Mouse (Mus musculus): ENCODE data around the gene Msh5. TPM values are rescaled to one million over a fixed set of nuclear protein-coding genes. Genes with fewer than 3 reads are reported as not detected.

The Msh5 gene
- polyA plus RNA-seq, 1 experiment from 2014 or later, result 0.50 TPM

DNA sequence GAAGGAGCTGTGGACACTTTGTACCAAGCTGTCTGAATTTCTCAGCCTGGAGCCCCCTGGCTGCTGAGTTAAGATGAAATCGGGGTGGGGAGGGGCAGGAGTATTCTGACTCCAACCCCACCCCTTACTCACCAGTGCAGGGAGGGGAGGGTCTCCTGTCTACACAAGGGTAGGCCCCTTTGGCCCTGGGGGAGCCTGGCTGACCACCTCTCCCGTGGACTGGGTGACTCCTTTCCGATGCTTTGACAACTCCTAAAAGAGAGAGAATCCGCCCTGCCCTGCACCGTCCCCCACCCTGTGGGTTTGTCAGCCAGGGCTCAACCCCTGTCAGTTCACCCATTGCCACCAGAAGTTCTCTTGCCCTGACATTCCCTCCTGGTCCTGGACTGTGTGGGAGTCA lies 20.3 kb downstream of the Msh5 start:
- Histone ChIP-seq H3K36me3 (ENCODE audit: inconsistent target) (no peaks in the 10 kb centered on the region), H3K4me3 (ENCODE audit: inconsistent target) (no peak overlapping the region), H3K79me2 (ENCODE audit: inconsistent target) (no peaks in the 10 kb centered on the region), H3K27ac (no peak overlapping the region)
- WGBS (ENCODE audit: missing documents), result 97% methylated on average over 5 of the region's 5 CpGs

DNA sequence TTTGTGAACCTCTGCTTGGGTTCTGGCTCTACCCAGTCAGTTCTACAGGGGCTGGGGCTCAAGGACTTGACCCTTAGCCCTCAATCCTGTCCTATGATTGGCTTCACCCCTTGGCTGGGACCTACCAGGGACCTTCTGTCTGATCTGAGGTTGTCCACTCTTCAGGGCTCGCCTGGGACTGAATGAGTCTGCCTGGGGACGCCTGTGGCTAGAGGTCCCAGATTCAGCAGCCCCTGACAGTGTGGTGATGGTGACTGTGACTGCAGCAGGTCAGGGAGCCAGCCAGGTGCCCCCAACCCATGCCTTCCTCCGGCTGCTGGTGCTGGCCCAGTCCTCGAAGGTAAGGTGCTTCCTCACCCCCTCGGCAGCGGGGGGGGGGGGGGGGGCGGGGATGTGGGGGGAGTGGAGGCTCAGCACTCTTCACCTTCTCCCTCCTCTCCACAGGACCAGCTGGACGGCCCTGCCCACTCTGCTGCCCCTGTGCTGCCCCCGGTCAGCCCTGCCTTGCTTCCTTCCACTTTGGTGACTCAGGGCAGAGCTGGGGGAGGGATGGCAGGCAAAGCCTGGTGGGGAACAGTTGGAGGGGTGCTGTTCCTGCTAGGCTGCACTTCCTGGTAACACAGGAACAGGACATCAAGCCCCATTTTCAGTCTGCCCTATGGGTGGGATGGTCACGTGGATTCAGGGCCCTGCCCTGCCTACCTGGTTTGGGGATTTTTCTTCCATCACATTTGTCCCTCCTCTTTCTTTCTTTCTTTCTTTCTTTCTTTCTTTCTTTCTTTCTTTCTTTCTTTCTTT lies 21.7 kb downstream of the Msh5 start:
- Histone ChIP-seq H3K36me3 (ENCODE audit: inconsistent target) (no peaks in the 10 kb centered on the region), H3K27ac (0 out of 2 replicates have a peak overlapping the region, but pooled peaks have one; percentile 1), H3K79me2 (ENCODE audit: inconsistent target) (no peaks in the 10 kb centered on the region), H3K4me3 (ENCODE audit: inconsistent target) (no peak overlapping the region)
- 26% methylated on average over 9 of the region's 10 CpGs for WGBS (ENCODE audit: missing documents)

DNA sequence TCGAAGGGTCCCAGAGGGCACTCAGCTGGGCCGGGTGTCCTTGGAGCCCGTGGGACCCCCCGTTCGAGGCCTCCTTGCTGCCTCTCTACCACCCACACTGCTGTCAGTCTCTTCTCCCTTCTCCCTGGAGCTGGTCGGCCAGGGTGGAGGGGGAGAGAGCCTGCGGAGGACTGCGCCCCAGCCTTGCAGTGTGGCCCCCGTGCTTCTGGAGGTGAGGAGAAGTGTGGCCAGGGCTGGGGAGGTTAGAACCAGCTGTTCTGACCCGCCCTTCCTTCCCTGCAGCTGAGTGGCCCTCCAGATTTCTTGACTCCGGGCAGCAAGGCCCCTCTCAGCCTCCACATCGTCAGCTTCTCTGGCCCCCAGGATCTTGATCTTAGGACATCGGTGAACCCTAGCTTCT lies 22.3 kb downstream of the Msh5 start:
- WGBS (ENCODE audit: missing documents), result 68% methylated on average over 11 of the region's 13 CpGs
- Histone ChIP-seq H3K36me3 (ENCODE audit: inconsistent target) (no peaks in the 10 kb centered on the region), H3K79me2 (ENCODE audit: inconsistent target) (no peaks in the 10 kb centered on the region), H3K4me3 (ENCODE audit: inconsistent target) (no peak overlapping the region), H3K27ac (0 out of 2 replicates have a peak overlapping the region, but pooled peaks have one; percentile 7)

DNA sequence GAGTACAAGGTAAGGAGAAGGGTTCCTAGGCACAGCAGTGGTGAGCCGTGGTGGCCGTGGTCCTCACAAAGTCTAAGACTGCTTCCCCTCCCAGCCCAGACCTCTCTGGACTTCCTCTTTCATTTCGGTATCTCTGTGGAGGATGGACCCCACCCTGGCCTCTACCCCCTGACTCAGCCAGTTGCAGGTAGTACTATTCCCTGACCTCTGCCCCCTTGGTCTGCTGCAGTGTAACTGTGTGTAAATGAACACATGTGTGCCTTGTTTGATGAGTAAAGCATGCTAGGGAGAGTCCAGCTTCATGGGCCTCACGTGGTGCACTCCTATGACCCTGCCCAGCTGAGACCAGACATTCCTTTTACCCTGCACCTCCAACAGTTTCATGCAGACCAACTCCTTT lies 22.8 kb downstream of the Msh5 start:
- WGBS (ENCODE audit: missing documents), result 14% methylated on average over 4 of the region's 4 CpGs
- Histone ChIP-seq H3K36me3 (ENCODE audit: inconsistent target) (no peaks in the 10 kb centered on the region), H3K79me2 (ENCODE audit: inconsistent target) (no peaks in the 10 kb centered on the region), H3K27ac (0 out of 2 replicates have a peak overlapping the region, but pooled peaks have one; percentile 7), H3K4me3 (ENCODE audit: inconsistent target) (no peak overlapping the region)

DNA sequence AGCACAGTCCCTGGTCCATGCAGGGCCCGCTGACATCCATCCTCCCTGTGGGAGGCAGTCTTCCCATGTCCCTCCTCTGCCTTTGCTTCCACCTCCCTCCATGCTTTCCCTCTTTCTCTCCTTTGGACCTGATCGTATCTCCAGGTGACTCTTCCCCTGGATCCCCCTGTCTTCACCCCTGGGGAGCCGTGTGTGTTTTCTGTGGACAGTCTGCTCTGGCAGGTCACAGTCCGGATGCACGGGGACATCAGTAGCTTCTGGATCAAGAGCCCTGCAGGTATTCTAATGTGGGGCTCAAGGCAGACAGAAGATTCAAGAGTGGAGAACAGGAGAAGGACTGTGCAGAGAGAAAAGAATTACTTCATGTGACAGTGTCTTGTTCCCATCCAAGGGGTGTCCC lies 23.3 kb downstream of the Msh5 start:
- no peaks in the 10 kb centered on the region for H3K36me3 ChIP-seq (ENCODE audit: inconsistent target)
- 95% methylated on average over 5 of the region's 5 CpGs for WGBS (ENCODE audit: missing documents)
- no peaks in the 10 kb centered on the region for H3K79me2 ChIP-seq (ENCODE audit: inconsistent target)
- H3K4me3 ChIP-seq (ENCODE audit: inconsistent target), result no peak overlapping the region
- H3K27ac ChIP-seq, result 0 out of 2 replicates have a peak overlapping the region, but pooled peaks have one; percentile 7

DNA sequence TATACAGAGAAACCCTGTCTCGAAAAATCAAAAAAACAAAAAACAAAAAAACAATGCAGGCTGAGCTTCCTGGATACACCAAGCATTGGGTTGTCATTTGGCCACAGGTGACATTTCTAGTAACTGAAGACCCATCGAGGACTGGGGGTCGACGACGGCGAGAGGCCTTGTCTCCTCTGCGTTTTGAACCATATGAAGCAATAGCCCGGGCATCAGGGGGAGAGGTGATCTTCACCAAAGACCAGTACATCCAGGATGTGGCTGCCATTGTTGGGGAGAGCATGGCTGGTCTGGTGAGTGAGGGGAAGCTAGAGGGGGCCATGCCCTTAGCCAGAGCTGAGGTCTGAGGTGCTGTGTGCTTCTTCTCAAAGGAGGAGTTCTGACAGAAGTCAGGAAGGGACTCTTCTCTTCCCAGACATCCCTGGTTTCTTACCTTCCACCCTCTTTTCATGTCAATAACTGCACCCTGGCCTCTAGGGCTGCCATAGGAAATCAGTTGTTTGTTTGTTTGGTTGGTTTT lies 23.9 kb downstream of the Msh5 start:
- 97% methylated on average over 8 of the region's 8 CpGs for WGBS (ENCODE audit: missing documents)
- Histone ChIP-seq H3K36me3 (ENCODE audit: inconsistent target) (no peaks in the 10 kb centered on the region), H3K4me3 (ENCODE audit: inconsistent target) (no peak overlapping the region), H3K27ac (no peak overlapping the region), H3K79me2 (ENCODE audit: inconsistent target) (no peaks in the 10 kb centered on the region)

DNA sequence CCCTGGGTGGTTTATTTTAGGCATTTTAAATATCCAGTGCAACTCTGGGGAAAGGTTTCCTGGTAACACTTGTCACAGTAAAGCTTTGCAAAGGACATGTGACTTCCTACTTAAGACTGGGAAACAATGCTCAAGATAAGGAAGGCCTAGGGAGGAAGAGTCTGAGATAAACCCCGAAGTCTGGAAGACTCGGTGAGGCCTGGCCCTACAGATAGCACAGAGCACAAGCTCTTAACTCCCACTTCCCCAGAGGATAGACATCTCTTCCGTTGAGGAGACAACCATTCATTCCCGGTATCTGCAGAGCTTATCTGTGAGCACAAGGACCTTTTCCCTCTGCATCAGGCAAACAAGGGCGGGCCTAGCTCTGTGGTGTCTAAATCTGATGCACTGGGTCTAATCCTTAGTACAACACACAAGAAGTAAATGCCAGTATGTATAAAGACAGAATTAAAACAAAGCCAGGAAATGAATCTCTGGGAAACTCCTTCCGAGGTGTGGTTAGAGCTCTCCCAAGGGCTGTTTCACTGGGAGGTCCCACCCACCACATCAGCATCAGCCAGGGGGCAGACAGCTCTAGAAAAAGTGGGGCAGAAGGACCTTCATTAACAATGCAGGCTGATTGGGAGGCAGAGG lies 24.6 kb downstream of the Msh5 start:
- Histone ChIP-seq H3K79me2 (ENCODE audit: inconsistent target) (no peaks in the 10 kb centered on the region), H3K27ac (no peak overlapping the region), H3K36me3 (ENCODE audit: inconsistent target) (no peaks in the 10 kb centered on the region), H3K4me3 (ENCODE audit: inconsistent target) (no peak overlapping the region)
- 66% methylated on average over 6 of the region's 6 CpGs for WGBS (ENCODE audit: missing documents)

DNA sequence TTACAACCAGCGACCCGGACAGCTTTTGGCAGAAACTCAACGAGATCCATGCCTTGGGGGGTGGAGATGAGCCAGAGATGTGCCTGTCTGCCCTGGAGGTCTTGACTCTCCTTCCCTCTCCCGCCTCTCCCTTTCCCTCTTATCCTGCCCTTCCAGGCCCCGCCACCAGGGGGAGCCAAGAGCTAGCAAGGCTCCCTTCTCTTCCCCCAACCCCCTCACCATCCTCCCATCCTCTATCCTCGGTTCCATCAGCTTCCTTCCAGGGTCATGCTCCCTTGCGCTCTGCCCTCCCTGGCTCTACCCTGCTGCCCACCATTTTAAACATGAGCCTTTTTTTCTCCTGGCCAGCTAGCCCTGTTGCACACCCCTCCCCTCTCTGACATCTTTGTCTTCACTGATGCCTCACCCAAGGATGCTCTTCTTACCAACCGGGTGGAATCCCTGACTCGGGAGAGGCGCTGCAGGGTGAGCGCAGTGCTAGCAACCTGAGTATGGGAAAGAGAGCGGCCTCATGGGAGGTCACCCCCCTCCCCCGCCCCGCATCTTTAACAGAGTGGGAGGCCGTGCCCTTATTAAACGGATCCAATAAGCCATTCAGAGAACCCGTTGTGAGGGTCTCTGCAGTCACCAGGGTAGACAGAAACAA lies 25.3 kb downstream of the Msh5 start:
- H3K79me2 ChIP-seq (ENCODE audit: inconsistent target), result no peaks in the 10 kb centered on the region
- H3K27ac ChIP-seq, result no peak overlapping the region
- H3K36me3 ChIP-seq (ENCODE audit: inconsistent target), result no peaks in the 10 kb centered on the region
- H3K4me3 ChIP-seq (ENCODE audit: inconsistent target), result no peak overlapping the region
- WGBS (ENCODE audit: missing documents), result 28% methylated on average over 17 of the region's 17 CpGs

DNA sequence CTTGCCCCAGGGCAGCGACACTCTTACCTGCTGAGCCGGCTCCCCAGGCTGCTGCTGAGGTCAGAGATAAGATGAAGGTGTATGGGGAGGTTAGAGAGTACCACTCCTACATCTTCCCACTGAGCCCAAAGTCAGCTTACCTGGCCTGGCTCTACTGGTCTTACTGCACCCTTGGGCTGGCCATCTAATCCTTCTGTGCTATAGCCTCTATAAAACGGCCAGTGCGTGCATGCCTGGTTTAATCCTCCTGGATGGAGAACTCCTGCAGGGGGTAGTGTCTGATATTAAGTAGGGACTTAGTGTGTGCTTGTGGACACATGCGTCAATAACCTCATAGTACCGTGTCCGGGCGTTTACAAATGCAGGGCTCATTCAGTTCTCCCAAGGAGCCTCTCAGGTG lies 26.0 kb downstream of the Msh5 start:
- no peaks in the 10 kb centered on the region for H3K79me2 ChIP-seq (ENCODE audit: inconsistent target)
- H3K36me3 ChIP-seq (ENCODE audit: inconsistent target), result no peaks in the 10 kb centered on the region
- WGBS (ENCODE audit: missing documents), result 99% methylated on average over 8 of the region's 8 CpGs
- no peak overlapping the region for H3K4me3 ChIP-seq (ENCODE audit: inconsistent target)
- H3K27ac ChIP-seq, result no peak overlapping the region

DNA sequence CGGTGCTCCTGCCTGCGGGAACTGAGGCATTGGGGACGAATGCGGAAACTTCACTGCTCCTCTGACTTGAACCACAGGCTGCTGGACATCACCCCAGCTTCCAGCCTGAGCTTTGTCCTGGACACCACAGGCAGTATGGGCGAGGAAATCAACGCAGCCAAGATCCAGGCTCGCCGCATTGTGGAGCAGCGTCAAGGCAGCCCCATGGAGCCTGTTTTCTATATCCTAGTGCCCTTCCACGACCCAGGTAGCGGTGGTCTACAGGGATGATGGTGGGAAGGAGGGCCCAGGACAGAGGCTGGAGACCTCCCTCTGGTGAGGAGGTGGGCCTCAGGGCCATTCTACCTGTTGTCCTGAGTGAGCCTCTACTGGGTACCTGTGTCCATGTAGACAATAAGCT lies 26.7 kb downstream of the Msh5 start:
- Histone ChIP-seq H3K4me3 (ENCODE audit: inconsistent target) (no peak overlapping the region), H3K79me2 (ENCODE audit: inconsistent target) (no peaks in the 10 kb centered on the region), H3K27ac (no peak overlapping the region), H3K36me3 (ENCODE audit: inconsistent target) (peaks cover 5% of the 10 kb centered on the region; the same call in 1 of the 2 replicates)
- WGBS (ENCODE audit: missing documents), result 97% methylated on average over 11 of the region's 11 CpGs

DNA sequence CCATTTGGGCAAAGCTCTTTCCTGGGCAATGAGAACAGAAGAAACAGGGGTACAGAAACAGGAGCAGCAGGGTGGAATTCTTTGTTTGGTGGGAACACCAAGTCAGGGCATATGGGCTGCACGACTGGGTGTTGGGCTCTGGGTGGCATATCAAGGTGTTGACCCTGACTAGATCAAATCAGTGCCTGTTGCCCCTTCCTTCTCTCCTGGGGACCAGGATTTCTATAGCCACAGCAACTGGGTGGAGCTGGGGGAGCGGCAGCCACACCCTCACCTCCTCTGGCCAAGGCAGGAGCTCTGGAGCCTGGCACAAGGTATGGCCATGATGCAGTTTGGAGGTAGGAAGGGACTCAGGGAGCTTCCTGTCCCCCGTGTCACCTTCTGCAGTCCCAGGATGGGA lies 28.4 kb downstream of the Msh5 start:
- no peaks in the 10 kb centered on the region for H3K79me2 ChIP-seq (ENCODE audit: inconsistent target)
- WGBS (ENCODE audit: missing documents), result 98% methylated on average over 3 of the region's 3 CpGs
- peaks cover 21% of the 10 kb centered on the region; the same call in 1 of the 2 replicates for H3K36me3 ChIP-seq (ENCODE audit: inconsistent target)
- no peak overlapping the region for H3K4me3 ChIP-seq (ENCODE audit: inconsistent target)
- H3K27ac ChIP-seq, result no peak overlapping the region

DNA sequence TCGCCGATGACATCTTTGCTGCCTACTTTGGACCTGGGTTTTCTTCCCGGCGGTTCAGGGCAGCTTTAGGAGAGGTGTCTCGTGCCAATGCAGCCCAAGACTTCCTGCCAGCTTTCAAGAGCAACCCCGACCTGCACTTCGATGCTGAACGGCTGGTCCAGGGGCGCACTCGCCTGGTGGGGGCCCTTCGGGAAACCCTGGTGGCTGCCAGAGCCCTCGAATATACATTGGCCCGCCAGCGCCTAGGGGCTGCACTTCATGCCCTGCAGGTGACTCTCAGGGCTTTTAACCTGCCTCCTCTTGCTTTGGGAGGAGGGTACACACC lies 28.9 kb downstream of the Msh5 start:
- 67% methylated on average over 14 of the region's 14 CpGs for WGBS (ENCODE audit: missing documents)
- Histone ChIP-seq H3K79me2 (ENCODE audit: inconsistent target) (no peaks in the 10 kb centered on the region), H3K36me3 (ENCODE audit: inconsistent target) (peaks cover 26% of the 10 kb centered on the region; the same call in 1 of the 2 replicates), H3K27ac (no peak overlapping the region), H3K4me3 (ENCODE audit: inconsistent target) (no peak overlapping the region)

DNA sequence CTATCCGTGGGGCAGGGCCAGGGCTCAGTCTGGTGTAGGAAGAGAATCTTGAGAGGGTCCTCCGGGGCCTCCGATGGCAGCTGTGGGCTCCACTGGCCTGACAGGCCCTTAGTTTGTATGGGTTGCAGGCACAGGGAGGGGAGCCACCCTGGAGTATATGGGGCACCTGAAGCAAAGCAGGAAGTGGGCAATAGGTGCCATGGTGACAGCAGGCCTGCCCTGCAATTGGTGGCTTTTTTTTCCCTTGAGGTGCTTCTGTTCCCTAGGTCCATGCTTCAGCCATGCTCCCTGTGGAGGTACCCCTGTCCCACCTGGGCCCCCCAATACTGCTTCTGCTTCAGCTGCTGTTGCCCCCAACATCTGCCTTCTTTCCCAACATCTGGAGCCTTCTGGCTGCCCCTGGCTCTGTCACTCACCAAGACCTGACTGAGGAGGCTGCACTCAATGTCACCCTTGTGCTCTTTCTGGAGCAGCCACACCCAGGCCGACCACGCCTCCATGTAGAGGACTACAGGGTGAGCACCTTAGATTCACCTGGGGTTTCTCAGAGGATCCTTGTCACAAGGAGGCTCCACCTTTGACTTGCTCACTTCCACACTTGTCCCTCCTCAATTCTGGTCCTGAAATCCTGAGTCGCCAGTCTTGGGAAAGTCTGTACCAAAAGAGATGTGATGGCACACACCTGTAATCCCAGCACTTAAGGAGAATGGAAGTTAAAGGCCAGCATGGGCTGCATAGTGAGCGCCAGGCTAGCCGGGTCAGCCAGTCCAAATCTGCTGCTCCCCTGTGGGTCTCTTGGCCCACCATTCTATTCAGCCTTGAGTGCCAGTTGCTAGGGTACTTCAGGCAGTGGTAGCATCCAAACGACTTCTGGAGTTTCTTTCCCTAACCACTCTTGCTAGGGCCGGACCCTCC lies 29.5 kb downstream of the Msh5 start:
- no peaks in the 10 kb centered on the region for H3K79me2 ChIP-seq (ENCODE audit: inconsistent target)
- H3K4me3 ChIP-seq (ENCODE audit: inconsistent target), result no peak overlapping the region
- H3K27ac ChIP-seq, result no peak overlapping the region
- H3K36me3 ChIP-seq (ENCODE audit: inconsistent target), result peaks cover 32% of the 10 kb centered on the region; the same call in 1 of the 2 replicates
- WGBS (ENCODE audit: missing documents), result 73% methylated on average over 10 of the region's 10 CpGs

DNA sequence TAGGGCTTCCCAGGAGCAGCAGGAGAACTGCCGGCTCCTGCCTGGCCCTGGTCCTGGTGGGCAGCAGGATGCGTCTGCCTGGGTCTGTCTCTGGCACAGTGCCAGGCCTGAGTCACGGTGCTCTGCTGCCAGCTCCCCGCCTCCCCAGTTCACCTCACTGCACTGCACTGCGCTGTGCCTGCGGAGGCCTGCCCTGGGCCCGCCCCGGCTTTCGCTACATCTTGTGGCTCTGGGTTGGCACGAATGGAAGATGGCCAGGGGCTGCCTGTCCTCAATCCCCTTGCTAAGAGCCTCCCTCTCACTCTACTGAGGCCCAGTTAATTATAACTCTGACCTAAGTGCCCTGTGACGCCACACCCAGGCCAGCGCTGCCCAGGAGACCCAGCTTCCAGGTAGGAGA lies 30.2 kb downstream of the Msh5 start, which contains the start of gene Vwa7:
Gene Vwa7, plus strand, starts transcription at position 204 of the 400 bp plus-strand sequence.
- H3K27ac ChIP-seq, result no peak within 1 kb of the TSS
- 71% methylated on average over 12 of the region's 12 CpGs for WGBS (ENCODE audit: missing documents)
- peaks cover 39% of the 10 kb centered on the region for H3K36me3 ChIP-seq (ENCODE audit: inconsistent target)
- H3K79me2 ChIP-seq (ENCODE audit: inconsistent target), result no peaks in the 10 kb centered on the region
- no peak within 1 kb of the TSS for H3K4me3 ChIP-seq (ENCODE audit: inconsistent target)
